Mouse (Mus musculus) testis, adult 2 months (tissue): Measurements from ENCODE around the gene Rbsn.

Experiments used
- CTCF ChIP-seq: fragments of 200-500 bp; IDR thresholded peaks from 2 replicates; pipeline ENCODE4 v1.5.1; 2012; ENCODE audit warnings: low read depth, mild to moderate bottlenecking, inconsistent platforms, low read length, moderate library complexity; ENCODE audit not compliant: control insufficient read depth, insufficient read depth, insufficient replicate concordance
- POLR2A ChIP-seq: fragments of 200-500 bp; IDR thresholded peaks from 2 replicates; pipeline ENCODE4 v1.6.1; 2012; ENCODE audit warnings: low read depth, mild to moderate bottlenecking, inconsistent platforms, low read length, moderate library complexity; ENCODE audit not compliant: control insufficient read depth

GRCm38 (mm10) chr6:92184178-92184577, 30.5 kb downstream of the Rbsn start:
- no peak for TF ChIP-seq CTCF
- TF ChIP-seq POLR2A = no peak
